Mouse (Mus musculus) intestine, embryonic 16.5 days (tissue): ENCODE data around the gene Cdh23. TPM values are rescaled to one million over a fixed set of nuclear protein-coding genes. Genes with fewer than 3 reads are reported as not detected.
A peak's percentile ranks its signal among the peaks of the same experiment; 100 is the strongest.

Experiments used
- ATAC-seq: fragments of 200-750 bp; cut with Nextera tagmentation; 2 replicates; pipeline ENCODE4 v1.8.0; 2017; ENCODE audit warnings: moderate TSS enrichment, moderate library complexity
- H3K27ac ChIP-seq: fragments of 300-500 bp; sonication (generic); 2 replicates; pipeline ENCODE4 v1.5.1; 2014; ENCODE audit warnings: mild to moderate bottlenecking, low read length
- H3K27me3 ChIP-seq: fragments of 300-500 bp; sonication (generic); replicated peaks from 2 replicates; pipeline ENCODE4 v1.6.1; 2014; ENCODE audit warnings: low read length, control low read depth, mixed read lengths; ENCODE audit not compliant: control insufficient read depth, insufficient read depth
- H3K36me3 ChIP-seq: fragments of 300-500 bp; sonication (generic); 2 replicates; pipeline ENCODE4 v1.6.1; 2014; ENCODE audit warnings: low read length, control low read depth; ENCODE audit not compliant: control insufficient read depth, insufficient read depth
- H3K4me1 ChIP-seq: fragments of 300-500 bp; sonication (generic); 2 replicates; pipeline ENCODE4 v1.6.1; 2014; ENCODE audit warnings: low read length, control low read depth, mixed read lengths; ENCODE audit not compliant: control insufficient read depth, insufficient read depth
- H3K4me2 ChIP-seq: fragments of 300-500 bp; sonication (generic); 2 replicates; pipeline ENCODE4 v1.6.1; 2014; ENCODE audit warnings: low read depth, low read length, control low read depth
- H3K4me3 ChIP-seq: fragments of 300-500 bp; sonication (generic); 2 replicates; pipeline ENCODE4 v1.5.1; 2014; ENCODE audit warnings: mild to moderate bottlenecking, low read length
- H3K9ac ChIP-seq: fragments of 300-500 bp; sonication (generic); 2 replicates; pipeline ENCODE4 v1.6.1; 2014; ENCODE audit warnings: low read depth, low read length
- H3K9me3 ChIP-seq: fragments of 300-500 bp; sonication (generic); 2 replicates; pipeline ENCODE4 v1.6.1; 2016; ENCODE audit warnings: low read length, control low read depth; ENCODE audit not compliant: control insufficient read depth
- WGBS: fragments of 180-500 bp; shearing (Covaris S2); extraction: QIAGEN DNeasy Blood & Tissue Kit; methylation state at CpG from one replicate; pipeline ENCODE4 v1.1.7; 2014; 5-methylcytosine and 5-hydroxymethylcytosine counted together
- polyA plus RNA-seq: library from polyadenylated mRNA; unstranded; fragments of >200 nt; fragmentation: Nextera tagmentation; extraction: Ambion mirVana; gene quantifications from 2 replicates; pipeline ENCODE4 v1.2.1, GENCODE M21; 2015

Gene Cdh23
- polyA plus RNA-seq, 1 experiment from 2014 or later = 0.33 TPM

GRCm38 (mm10) chr10:60282116-60283014 is 413.9 kb downstream of the Cdh23 start:
- WGBS = 77% methylated on average over 10 of the region's 10 CpGs
- no peak for ATAC-seq
- no peak overlapping the region for H3K9ac ChIP-seq
- peaks cover 2% of the 10 kb centered on the region; the same call in 1 of the 2 replicates for H3K36me3 ChIP-seq
- no peak overlapping the region for H3K4me3 ChIP-seq
- H3K27ac ChIP-seq = 0 out of 2 replicates have a peak overlapping the region, but pooled peaks have one; percentile 5
- peaks cover 67% of the 10 kb centered on the region for H3K4me1 ChIP-seq
- H3K4me2 ChIP-seq = no peak overlapping the region
- no peaks in the 10 kb centered on the region for H3K27me3 ChIP-seq
- H3K9me3 ChIP-seq = no peaks in the 10 kb centered on the region

GRCm38 (mm10) chr10:60281571-60282050 is 414.7 kb downstream of the Cdh23 start:
- Histone ChIP-seq H3K27ac (no peak overlapping the region), H3K27me3 (no peaks in the 10 kb centered on the region), H3K9me3 (no peaks in the 10 kb centered on the region), H3K4me2 (no peak overlapping the region), H3K4me1 (peaks cover 66% of the 10 kb centered on the region), H3K4me3 (no peak overlapping the region), H3K36me3 (peaks cover 2% of the 10 kb centered on the region; the same call in 1 of the 2 replicates), H3K9ac (no peak overlapping the region)
- 77% methylated on average over 9 of the region's 9 CpGs for WGBS
- ATAC-seq = no peak

GRCm38 (mm10) chr10:60280353-60280752 is 415.9 kb downstream of the Cdh23 start:
- no peaks in the 10 kb centered on the region for H3K27me3 ChIP-seq
- 0 out of 2 replicates have a peak overlapping the region, but pooled peaks have one; percentile 0 for H3K4me2 ChIP-seq
- peaks cover 2% of the 10 kb centered on the region; the same call in 1 of the 2 replicates for H3K36me3 ChIP-seq
- peaks cover 55% of the 10 kb centered on the region for H3K4me1 ChIP-seq
- H3K9ac ChIP-seq = no peak overlapping the region
- H3K9me3 ChIP-seq = no peaks in the 10 kb centered on the region
- ATAC-seq = no peak
- peak overlapping the region; percentile 41; the same call in 1 of the 2 replicates for H3K27ac ChIP-seq
- 0 out of 2 replicates have a peak overlapping the region, but pooled peaks have one; percentile 14 for H3K4me3 ChIP-seq
- 85% methylated on average over 6 of the region's 6 CpGs for WGBS

GRCm38 (mm10) chr10:60279941-60280301 is 416.4 kb downstream of the Cdh23 start:
- H3K4me3 ChIP-seq = peak overlapping the region; percentile 14; the same call in 1 of the 2 replicates
- H3K9me3 ChIP-seq = no peaks in the 10 kb centered on the region
- H3K4me1 ChIP-seq = peaks cover 51% of the 10 kb centered on the region
- H3K27me3 ChIP-seq = no peaks in the 10 kb centered on the region
- H3K4me2 ChIP-seq = peak overlapping the region; percentile 88
- H3K36me3 ChIP-seq = peaks cover 2% of the 10 kb centered on the region; the same call in 1 of the 2 replicates
- 85% methylated on average over 9 of the region's 9 CpGs for WGBS
- peak overlapping the region; percentile 41; the same call in 1 of the 2 replicates for H3K27ac ChIP-seq
- H3K9ac ChIP-seq = no peak overlapping the region
- no peak for ATAC-seq

GRCm38 (mm10) chr10:60279290-60279940 is 416.9 kb downstream of the Cdh23 start:
- ATAC-seq = no peak
- Histone ChIP-seq H3K27ac (peak overlapping the region; percentile 41; the same call in 1 of the 2 replicates), H3K9ac (peak overlapping the region; percentile 97), H3K4me3 (peak overlapping the region; percentile 90), H3K36me3 (peaks cover 2% of the 10 kb centered on the region; the same call in 1 of the 2 replicates), H3K4me2 (peak overlapping the region; percentile 88), H3K27me3 (no peaks in the 10 kb centered on the region), H3K4me1 (peaks cover 46% of the 10 kb centered on the region), H3K9me3 (no peaks in the 10 kb centered on the region)
- WGBS = 63% methylated on average over 8 of the region's 8 CpGs

GRCm38 (mm10) chr10:60278786-60279185 is 417.5 kb downstream of the Cdh23 start:
- peak overlapping the region; percentile 97; the same call in 1 of the 2 replicates for H3K9ac ChIP-seq
- WGBS = 72% methylated on average over 3 of the region's 3 CpGs
- no peaks in the 10 kb centered on the region for H3K27me3 ChIP-seq
- peak overlapping the region; percentile 88 for H3K4me2 ChIP-seq
- peaks cover 2% of the 10 kb centered on the region; the same call in 1 of the 2 replicates for H3K36me3 ChIP-seq
- ATAC-seq = no peak
- peaks cover 41% of the 10 kb centered on the region for H3K4me1 ChIP-seq
- no peaks in the 10 kb centered on the region for H3K9me3 ChIP-seq
- H3K27ac ChIP-seq = no peak overlapping the region
- H3K4me3 ChIP-seq = peak overlapping the region; percentile 90

GRCm38 (mm10) chr10:60278006-60278399 is 418.3 kb downstream of the Cdh23 start:
- peak overlapping the region; percentile 97 for H3K9ac ChIP-seq
- peak overlapping the region; percentile 88 for H3K4me2 ChIP-seq
- ATAC-seq = peak; percentile 54; the same call in 1 of the 2 replicates
- H3K4me1 ChIP-seq = peaks cover 38% of the 10 kb centered on the region
- peaks cover 2% of the 10 kb centered on the region; the same call in 1 of the 2 replicates for H3K36me3 ChIP-seq
- no peaks in the 10 kb centered on the region for H3K27me3 ChIP-seq
- no peaks in the 10 kb centered on the region for H3K9me3 ChIP-seq
- peak overlapping the region; percentile 90 for H3K4me3 ChIP-seq
- H3K27ac ChIP-seq = peak overlapping the region; percentile 92
- 3% methylated on average over 13 of the region's 13 CpGs for WGBS

- H3K4me3 ChIP-seq = peak within 1 kb of the TSS; percentile 90
- no peaks in the 10 kb centered on the region for H3K27me3 ChIP-seq
- peak; percentile 92 for ATAC-seq
- H3K4me2 ChIP-seq = peak within 1 kb of the TSS; percentile 88
- H3K27ac ChIP-seq = peak within 1 kb of the TSS; percentile 92
- H3K4me1 ChIP-seq = peaks cover 36% of the 10 kb centered on the region
- 2% methylated on average over 54 of the region's 54 CpGs for WGBS
- H3K9ac ChIP-seq = peak within 1 kb of the TSS; percentile 97
- H3K9me3 ChIP-seq = no peaks in the 10 kb centered on the region
- peaks cover 2% of the 10 kb centered on the region; the same call in 1 of the 2 replicates for H3K36me3 ChIP-seq
Observed at GRCm38 (mm10) chr10:60277207-60278005, 418.9 kb downstream of the Cdh23 start, which contains the start of gene Psap. TSS of gene Psap (plus strand) at chr10:60277627.
